Mouse (Mus musculus) myocyte (in vitro differentiated cells): ENCODE results near the gene Hip1.
"Not testable (repeated sequence)": the region's sequence is repeated elsewhere in the genome, so short reads cannot be mapped to it uniquely, and the experiment has no call there.

Source experiments
- MAX ChIP-seq: IDR thresholded peaks from one replicate; pipeline ENCODE4 v1.6.1; 2011; ENCODE audit warnings: low read depth, mild to moderate bottlenecking, control low read depth
- MYOD1 ChIP-seq, 3 experiments: IDR thresholded peaks; one replicate each; pipeline ENCODE4 v1.6.1; 2011; ENCODE audit warnings: control low read depth in 2 of 3, low read depth in 2 of 3, mild to moderate bottlenecking in 2 of 3, moderate library complexity in 1 of 3; ENCODE audit not compliant: insufficient read length in 2 of 3, control insufficient read depth in 1 of 3
- MYOG ChIP-seq, 3 experiments: IDR thresholded peaks; one replicate each; pipeline ENCODE4 v1.6.1; 2011; ENCODE audit warnings: control low read depth in 2 of 3, low read depth in 2 of 3, mild to moderate bottlenecking in 2 of 3; ENCODE audit not compliant: insufficient read length in 2 of 3, control insufficient read depth in 1 of 3, insufficient read depth in 1 of 3
- POLR2A ChIP-seq: IDR thresholded peaks from one replicate; pipeline ENCODE4 v1.6.1; 2011; ENCODE audit warnings: low read depth, mild to moderate bottlenecking, control low read depth, moderate library complexity; ENCODE audit not compliant: insufficient read length
- POLR2AphosphoS2 ChIP-seq: IDR thresholded peaks from one replicate; pipeline ENCODE4 v1.6.1; 2011; ENCODE audit warnings: low read depth, control low read depth; ENCODE audit not compliant: insufficient read length

GRCm38 (mm10) chr5:135483865-135484264 is 61.1 kb downstream of the Hip1 start:
- TF ChIP-seq POLR2AphosphoS2; MYOD1 (IDR thresholded peaks at IDR 0.05; ENCODE audit: control insufficient read depth in 1 of 3, insufficient read length in 2 of 3, low read depth in 2 of 3); POLR2A; MYOG (IDR thresholded peaks at IDR 0.05; ENCODE audit: control insufficient read depth in 1 of 3, insufficient read depth in 1 of 3, insufficient read length in 2 of 3, low read depth in 2 of 3); MAX: not testable (repeated sequence)
